Mouse (Mus musculus): ENCODE data around the gene Gba.

DNA sequence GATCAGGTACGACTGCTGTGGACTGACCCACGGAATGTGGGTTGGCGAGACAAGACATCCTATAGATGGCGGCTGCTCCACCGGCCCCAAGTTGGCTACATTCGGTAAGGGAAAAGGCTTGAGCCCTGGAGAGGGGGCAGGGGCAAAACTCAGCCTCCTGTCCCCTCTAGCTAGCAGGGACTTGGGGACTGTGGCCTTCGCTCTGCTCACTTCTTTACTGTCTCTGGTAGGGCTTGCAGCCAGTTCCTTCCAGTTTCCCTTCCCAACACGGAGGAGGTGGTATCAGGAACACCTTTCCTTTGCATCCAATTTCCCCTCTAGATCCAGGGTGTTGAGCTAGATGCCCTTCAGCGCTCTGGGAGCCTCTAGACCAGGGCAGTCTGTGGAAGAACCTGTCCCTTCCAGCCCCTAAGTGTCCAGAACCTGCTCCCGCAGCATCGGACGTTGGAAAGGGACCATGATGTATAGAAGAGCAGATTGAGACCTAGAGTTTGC lies 22.6 kb downstream of the Gba start:
- TF ChIP-seq CTCF (IDR thresholded peaks at IDR 0.05; ENCODE audit: control insufficient read depth, insufficient read depth, low read length) (no peak), POLR2A (IDR thresholded peaks at IDR 0.05; ENCODE audit: borderline replicate concordance, control insufficient read depth, low read depth, low read length) (no peak)

All from bone marrow, adult 2 months (tissue).